Mouse (Mus musculus) embryonic facial prominence, embryonic 11.5 days (tissue): ENCODE results near the gene Itga1. TPM values are rescaled to one million over a fixed set of nuclear protein-coding genes. Genes with fewer than 3 reads are reported as not detected.
A peak's percentile ranks its signal among the peaks of the same experiment; 100 is the strongest.

Experiments
- ATAC-seq: fragments of 200-750 bp; cut with Nextera tagmentation; replicated peaks from 2 replicates; pipeline ENCODE4 v1.8.0; 2017; ENCODE audit warnings: low read depth; ENCODE audit not compliant: insufficient number of reproducible peaks, low FRiP score, low TSS enrichment
- DNase-seq: peaks from one replicate; pipeline ENCODE4 v3.0.0-alpha.2; 2015; ENCODE audit warnings: low spot score
- H3K27ac ChIP-seq: fragments of 300-500 bp; sonication (generic); replicated peaks from 2 replicates; pipeline ENCODE4 v1.5.1; 2014; ENCODE audit warnings: mild to moderate bottlenecking, low read depth, low read length, control low read depth
- H3K27me3 ChIP-seq: fragments of 300-500 bp; sonication (generic); 2 replicates; pipeline ENCODE4 v1.6.1; 2014; ENCODE audit warnings: mild to moderate bottlenecking, low read length, moderate library complexity, mixed read lengths; ENCODE audit not compliant: control insufficient read depth, insufficient read depth
- H3K36me3 ChIP-seq: fragments of 300-500 bp; sonication (generic); replicated peaks from 2 replicates; pipeline ENCODE4 v1.6.1; 2014; ENCODE audit warnings: low read depth, mild to moderate bottlenecking, low read length, moderate library complexity, mixed read lengths; ENCODE audit not compliant: control insufficient read depth, insufficient read depth
- H3K4me1 ChIP-seq: fragments of 300-500 bp; sonication (generic); 2 replicates; pipeline ENCODE4 v1.6.1; 2014; ENCODE audit warnings: low read length, mixed read lengths; ENCODE audit not compliant: control insufficient read depth, insufficient read depth
- H3K4me2 ChIP-seq: fragments of 300-500 bp; sonication (generic); 2 replicates; pipeline ENCODE4 v1.6.1; 2014; ENCODE audit warnings: low read depth, mild to moderate bottlenecking, control low read depth, low read length, moderate library complexity
- H3K4me3 ChIP-seq: fragments of 300-500 bp; sonication (generic); 2 replicates; pipeline ENCODE4 v1.5.1; 2014; ENCODE audit warnings: low read depth, low read length, control low read depth
- H3K9ac ChIP-seq: fragments of 300-500 bp; sonication (generic); replicated peaks from 2 replicates; pipeline ENCODE4 v1.6.1; 2014; ENCODE audit warnings: mild to moderate bottlenecking, control low read depth, low read length
- H3K9me3 ChIP-seq: fragments of 300-500 bp; sonication (generic); replicated peaks from 2 replicates; pipeline ENCODE4 v1.6.1; 2016; ENCODE audit warnings: mild to moderate bottlenecking, low read length, inconsistent platforms, mixed read lengths; ENCODE audit not compliant: control insufficient read depth
- WGBS: fragments of 180-500 bp; shearing (Covaris S2); extraction: QIAGEN DNeasy Blood & Tissue Kit; methylation state at CpG from one replicate; pipeline ENCODE4 v1.1.7; 2014; 5-methylcytosine and 5-hydroxymethylcytosine counted together
- polyA plus RNA-seq: library from polyadenylated mRNA; unstranded; fragments of >200 nt; fragmentation: Nextera tagmentation; extraction: Ambion mirVana; gene quantifications from 2 replicates; pipeline ENCODE4 v1.2.1, GENCODE M21; 2014

Itga1 gene
- polyA plus RNA-seq, 1 experiment from 2014 or later, result 2.6 TPM

DNA sequence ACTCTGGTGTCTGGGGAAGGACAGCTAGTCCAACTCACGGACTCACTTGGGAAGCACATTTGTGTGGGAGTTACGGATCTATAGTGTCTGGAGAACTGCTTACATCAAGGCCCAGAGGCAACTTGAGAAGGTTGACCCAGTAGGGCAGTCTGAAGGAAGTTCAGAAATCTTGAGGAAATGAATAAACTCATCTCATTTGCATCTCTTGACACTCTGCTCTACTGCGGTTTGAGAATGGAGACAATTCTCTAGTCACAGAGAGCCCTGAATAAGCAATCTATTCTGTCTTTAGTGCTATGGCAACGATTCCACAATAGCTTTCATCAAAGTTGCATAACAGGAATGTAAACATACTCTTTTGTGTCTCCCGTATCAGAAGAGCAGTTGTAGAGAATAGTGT is 4.8 kb downstream of the Itga1 start:
- no peaks in the 10 kb centered on the region for H3K4me1 ChIP-seq
- WGBS, result 72% methylated on average over 5 of the region's 5 CpGs
- no peak for DNase-seq
- H3K4me2 ChIP-seq, result no peak overlapping the region
- no peaks in the 10 kb centered on the region for H3K36me3 ChIP-seq
- no peak overlapping the region for H3K9ac ChIP-seq
- no peak overlapping the region for H3K4me3 ChIP-seq
- no peaks in the 10 kb centered on the region for H3K9me3 ChIP-seq
- H3K27ac ChIP-seq, result no peak overlapping the region
- no peak for ATAC-seq
- peaks cover 2% of the 10 kb centered on the region; the same call in 1 of the 2 replicates for H3K27me3 ChIP-seq

DNA sequence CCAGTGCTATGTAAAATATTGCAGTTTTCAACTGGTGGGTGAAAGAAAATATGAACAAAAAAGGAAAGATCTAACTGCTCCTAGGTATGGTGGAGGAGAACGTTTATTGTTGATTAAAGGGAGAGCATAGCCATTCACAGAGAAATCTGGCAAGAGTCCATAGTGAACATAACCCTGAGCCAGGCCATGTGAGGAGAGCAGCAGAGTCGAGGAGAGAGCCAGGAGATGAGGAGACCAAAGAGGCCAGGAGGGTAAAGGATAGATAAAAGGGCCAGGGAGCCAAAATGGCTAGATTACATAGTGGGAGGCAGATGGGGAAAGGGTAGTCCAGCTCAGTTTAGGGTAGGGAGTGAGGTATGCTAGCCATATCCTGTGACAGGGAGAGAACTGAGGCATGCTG is 5.5 kb downstream of the Itga1 start:
- WGBS, result 74% methylated on average over 2 of the region's 2 CpGs
- Histone ChIP-seq H3K36me3 (no peaks in the 10 kb centered on the region), H3K4me2 (no peak overlapping the region), H3K27ac (no peak overlapping the region), H3K9ac (no peak overlapping the region), H3K4me3 (no peak overlapping the region), H3K4me1 (no peaks in the 10 kb centered on the region), H3K9me3 (no peaks in the 10 kb centered on the region), H3K27me3 (peaks cover 2% of the 10 kb centered on the region; the same call in 1 of the 2 replicates)
- DNase-seq (no peak), ATAC-seq (no peak)

DNA sequence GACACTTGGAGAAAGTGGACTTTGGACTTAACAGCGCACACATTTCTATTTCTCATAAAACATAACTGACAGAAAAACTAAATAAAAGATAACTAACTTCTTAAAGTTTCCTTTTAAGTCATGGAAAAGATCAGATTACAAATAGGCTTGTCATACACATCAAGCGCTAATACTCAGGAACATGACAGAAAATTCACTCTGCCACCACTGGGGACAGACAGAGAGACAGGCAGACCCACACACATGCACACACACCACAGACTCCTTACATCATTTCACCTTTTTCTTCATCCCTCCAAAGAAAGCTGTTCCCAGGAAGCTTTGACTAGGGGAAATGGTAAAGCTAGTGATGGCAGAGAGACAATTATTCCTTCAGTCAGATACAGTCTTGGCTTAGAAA is 6.4 kb downstream of the Itga1 start:
- Histone ChIP-seq H3K36me3 (no peaks in the 10 kb centered on the region), H3K27me3 (no peaks in the 10 kb centered on the region), H3K4me1 (no peaks in the 10 kb centered on the region), H3K9me3 (no peaks in the 10 kb centered on the region), H3K9ac (no peak overlapping the region), H3K4me2 (no peak overlapping the region), H3K4me3 (no peak overlapping the region), H3K27ac (no peak overlapping the region)
- 93% methylated on average over 2 of the region's 2 CpGs for WGBS
- ATAC-seq (no peak), DNase-seq (no peak)

DNA sequence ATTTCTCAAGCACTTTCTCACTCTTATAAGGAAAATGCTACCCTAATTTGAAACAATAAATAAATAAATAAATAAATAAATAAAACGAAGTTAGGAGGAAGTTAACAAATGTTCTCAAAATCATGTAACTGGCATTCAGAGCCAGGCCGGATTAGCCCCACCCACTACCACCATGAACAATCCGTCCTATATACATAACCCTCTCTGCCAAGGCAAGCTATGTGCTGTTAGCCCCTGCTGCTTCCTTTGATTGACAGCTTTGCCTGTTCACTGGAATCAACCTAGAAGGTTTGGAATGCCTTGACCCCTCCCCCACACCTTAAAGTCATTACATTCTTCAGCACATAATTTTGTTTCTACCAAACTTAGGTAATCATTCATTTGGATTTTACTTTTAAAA is 10.3 kb downstream of the Itga1 start:
- 65% methylated on average over 3 of the region's 3 CpGs for WGBS
- ATAC-seq, result no peak
- H3K4me3 ChIP-seq, result no peak overlapping the region
- H3K27me3 ChIP-seq, result no peaks in the 10 kb centered on the region
- H3K4me1 ChIP-seq, result no peaks in the 10 kb centered on the region
- no peak for DNase-seq
- H3K9me3 ChIP-seq, result no peaks in the 10 kb centered on the region
- no peak overlapping the region for H3K9ac ChIP-seq
- no peak overlapping the region for H3K27ac ChIP-seq
- H3K36me3 ChIP-seq, result peaks cover 5% of the 10 kb centered on the region
- H3K4me2 ChIP-seq, result no peak overlapping the region

DNA sequence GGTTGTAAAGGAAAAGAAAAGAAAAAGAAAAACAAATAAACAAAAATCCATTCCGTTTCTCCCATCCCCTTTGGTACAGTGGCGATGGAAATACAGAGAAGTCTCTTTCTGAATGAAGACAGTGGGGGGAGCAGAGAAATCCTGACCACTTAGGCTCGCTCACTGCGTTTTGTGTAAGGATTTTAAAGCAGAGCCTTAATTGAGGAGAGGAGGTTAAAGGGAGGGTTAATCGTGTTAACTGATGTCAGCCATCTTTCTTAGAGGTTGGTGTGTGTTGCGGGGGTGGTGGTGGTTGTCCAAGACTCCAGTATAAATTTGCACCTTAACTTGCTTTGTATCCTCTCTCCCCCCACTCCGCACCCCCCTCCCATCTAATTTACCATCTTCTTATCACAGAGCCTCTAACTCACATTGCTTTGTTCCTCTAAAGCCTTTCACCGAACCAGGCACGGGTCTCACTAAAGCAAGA is 10.8 kb downstream of the Itga1 start:
- 0 out of 2 replicates have a peak overlapping the region, but pooled peaks have one; percentile 52 for H3K27ac ChIP-seq

DNA sequence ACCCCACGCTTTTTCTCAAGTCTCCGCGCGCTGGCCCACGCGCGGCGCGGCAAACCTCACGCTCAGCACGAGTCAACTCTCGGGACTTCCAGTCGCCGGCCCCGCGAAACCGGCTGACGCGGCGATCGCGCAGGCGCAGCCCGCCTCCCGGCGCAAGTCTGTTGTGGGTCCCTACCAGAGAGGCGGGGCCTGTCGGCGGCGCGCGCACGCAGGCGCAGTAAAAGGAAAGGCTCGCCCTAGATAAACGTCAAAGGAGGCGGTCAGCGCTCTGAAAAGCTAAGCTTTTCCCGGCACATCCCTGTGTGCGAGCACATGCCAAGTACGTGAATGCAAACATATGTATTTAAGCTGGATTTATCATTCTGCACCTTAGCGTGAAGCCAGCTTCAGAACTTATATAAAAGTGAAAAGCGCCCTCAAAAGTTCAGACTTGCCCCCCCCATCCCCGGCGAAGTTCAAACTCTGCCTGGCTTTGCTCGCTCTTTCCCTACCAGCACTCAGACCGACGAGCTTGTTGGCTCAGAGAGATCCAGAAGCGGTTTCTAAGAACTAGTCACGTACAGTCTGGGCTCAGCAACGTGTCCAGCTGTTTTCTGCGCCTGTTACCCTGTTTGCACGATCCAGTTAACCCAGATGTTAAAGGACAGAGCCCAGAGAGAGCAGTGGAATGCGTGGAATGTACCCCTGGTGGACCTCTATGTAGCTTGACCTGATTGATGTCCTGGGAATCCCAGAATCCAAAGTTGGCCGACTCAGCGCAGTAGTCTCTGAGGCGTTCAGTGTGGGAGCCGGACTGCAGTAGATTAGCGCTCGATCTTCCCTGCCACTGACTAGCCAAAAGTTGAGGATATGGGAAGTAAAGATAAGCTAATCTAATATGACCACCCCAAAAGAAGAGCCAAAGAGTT is 11.4 kb downstream of the Itga1 start, which contains the start of gene Pelo:
Gene Pelo, minus strand, starts transcription at position 118 of the 908 bp plus-strand sequence.
- DNase-seq, result peak; percentile 93
- H3K9me3 ChIP-seq, result no peaks in the 10 kb centered on the region
- H3K9ac ChIP-seq, result peak within 1 kb of the TSS; percentile 76
- no peaks in the 10 kb centered on the region for H3K4me1 ChIP-seq
- peak; percentile 94 for ATAC-seq
- H3K36me3 ChIP-seq, result peaks cover 5% of the 10 kb centered on the region
- H3K4me3 ChIP-seq, result peak within 1 kb of the TSS; percentile 62
- under 1% methylated on average over 59 of the region's 60 CpGs for WGBS
- no peaks in the 10 kb centered on the region for H3K27me3 ChIP-seq
- H3K4me2 ChIP-seq, result peak within 1 kb of the TSS; percentile 91
- peak within 1 kb of the TSS; percentile 52; the same call in 1 of the 2 replicates for H3K27ac ChIP-seq

More for the DNA sequence above, 10.8 kb downstream of the Itga1 start:
- Histone ChIP-seq H3K9ac (no peak overlapping the region), H3K4me3 (peak overlapping the region; percentile 62), H3K4me1 (no peaks in the 10 kb centered on the region), H3K27me3 (no peaks in the 10 kb centered on the region), H3K4me2 (peak overlapping the region; percentile 91), H3K9me3 (no peaks in the 10 kb centered on the region), H3K36me3 (peaks cover 5% of the 10 kb centered on the region)
- 44% methylated on average over 9 of the region's 9 CpGs for WGBS
- DNase-seq (no peak), ATAC-seq (no peak)

DNA sequence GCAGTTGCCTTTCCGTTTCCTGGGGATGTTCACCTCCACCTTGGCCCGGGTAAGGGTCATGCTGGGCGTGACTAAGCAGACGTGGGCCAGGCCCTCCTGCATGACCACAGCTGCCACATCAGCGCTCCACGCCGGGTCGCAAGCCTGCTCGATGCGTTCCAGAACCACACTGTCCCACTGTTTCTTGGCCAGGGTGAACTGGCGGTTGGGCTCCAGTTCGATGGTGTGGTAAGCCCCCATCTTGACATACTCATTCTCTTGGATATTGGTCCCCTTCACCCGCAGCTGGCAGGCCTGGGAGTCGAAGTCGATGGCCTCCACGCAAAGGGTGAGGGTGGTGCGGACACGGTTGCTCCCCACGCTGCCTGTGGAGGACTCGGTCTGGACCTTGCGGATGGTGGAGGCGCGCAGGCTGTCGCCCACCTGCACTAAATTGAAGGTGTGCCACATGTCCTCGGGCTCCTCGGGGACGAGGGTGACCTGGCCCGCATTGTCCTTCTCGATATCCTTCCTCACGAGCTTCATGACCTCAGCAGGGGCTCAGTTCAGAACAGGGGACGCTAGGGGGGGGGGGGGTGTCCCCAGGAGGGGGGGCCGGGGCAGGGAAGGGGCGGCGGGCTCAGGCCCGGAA is 12.3 kb downstream of the Itga1 start:
- peaks cover 5% of the 10 kb centered on the region for H3K36me3 ChIP-seq
- 9% methylated on average over 34 of the region's 35 CpGs for WGBS

DNA sequence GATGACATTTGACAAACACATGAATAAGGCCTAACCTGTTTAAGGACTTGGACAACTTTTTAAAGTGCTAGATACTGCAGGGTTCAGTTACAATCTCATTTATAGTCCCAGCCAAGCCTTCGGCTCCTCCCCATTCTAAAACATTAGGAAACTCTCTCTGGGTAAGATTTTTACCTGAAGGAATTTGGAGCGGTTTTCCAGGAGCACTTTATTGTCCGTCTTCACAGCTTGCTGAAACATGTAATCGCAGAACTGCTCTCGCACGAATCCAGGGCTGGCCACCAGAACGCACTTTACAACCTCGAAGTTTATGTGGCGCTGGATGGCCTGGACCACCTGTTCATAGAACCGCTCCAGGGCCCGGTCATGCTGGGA is 12.8 kb downstream of the Itga1 start:
- no peak overlapping the region for H3K27ac ChIP-seq
- H3K4me2 ChIP-seq, result peak overlapping the region; percentile 91
- no peaks in the 10 kb centered on the region for H3K4me1 ChIP-seq
- WGBS, result 66% methylated on average over 11 of the region's 11 CpGs
- no peaks in the 10 kb centered on the region for H3K27me3 ChIP-seq
- H3K9me3 ChIP-seq, result no peaks in the 10 kb centered on the region
- peak overlapping the region; percentile 62 for H3K4me3 ChIP-seq
- ATAC-seq (no peak), DNase-seq (no peak)
- H3K9ac ChIP-seq, result peak overlapping the region; percentile 76
- H3K36me3 ChIP-seq, result peaks cover 5% of the 10 kb centered on the region

More for the DNA sequence above, 12.3 kb downstream of the Itga1 start:
- DNase-seq (no peak), ATAC-seq (peak; percentile 77)
- Histone ChIP-seq H3K9ac (peak overlapping the region; percentile 76), H3K27ac (peak overlapping the region; percentile 52; the same call in 1 of the 2 replicates), H3K4me3 (peak overlapping the region; percentile 62), H3K27me3 (no peaks in the 10 kb centered on the region), H3K9me3 (no peaks in the 10 kb centered on the region), H3K4me1 (no peaks in the 10 kb centered on the region), H3K4me2 (peak overlapping the region; percentile 91)
